Mouse (Mus musculus) hindbrain, postnatal 0 days (tissue): ENCODE data around the gene Susd3. TPM values are rescaled to one million over a fixed set of nuclear protein-coding genes. Genes with fewer than 3 reads are reported as not detected.
A peak's percentile ranks its signal among the peaks of the same experiment; 100 is the strongest.

Experiments
- ATAC-seq: fragments of 200-750 bp; cut with Nextera tagmentation; 2 replicates; pipeline ENCODE4 v1.8.0; 2017; ENCODE audit warnings: mild to moderate bottlenecking, moderate TSS enrichment, moderate library complexity
- DNase-seq: peaks from one replicate; pipeline ENCODE4 v3.0.0-alpha.2; 2015; ENCODE audit warnings: low spot score
- H3K27ac ChIP-seq: fragments of 300-500 bp; sonication (generic); 2 replicates; pipeline ENCODE4 v1.5.1; 2014; ENCODE audit warnings: mild to moderate bottlenecking
- H3K27me3 ChIP-seq: fragments of 300-500 bp; sonication (generic); 2 replicates; pipeline ENCODE4 v1.6.1; 2014; ENCODE audit warnings: low read length, mixed read lengths; ENCODE audit not compliant: insufficient read depth
- H3K36me3 ChIP-seq: fragments of 300-500 bp; sonication (generic); 2 replicates; pipeline ENCODE4 v1.6.1; 2014; ENCODE audit warnings: low read length, mixed read lengths; ENCODE audit not compliant: insufficient read depth
- H3K4me1 ChIP-seq: fragments of 300-500 bp; sonication (generic); 2 replicates; pipeline ENCODE4 v1.6.1; 2014; ENCODE audit warnings: antibody characterized with exemption, low read length, mixed read lengths; ENCODE audit not compliant: insufficient read depth
- H3K4me2 ChIP-seq: fragments of 300-500 bp; sonication (generic); 2 replicates; pipeline ENCODE4 v1.6.1; 2014; ENCODE audit warnings: low read depth, mild to moderate bottlenecking, low read length, moderate library complexity, mixed read lengths
- H3K4me3 ChIP-seq: fragments of 300-500 bp; sonication (generic); 2 replicates; pipeline ENCODE4 v1.5.1; 2014; ENCODE audit warnings: low read length
- H3K9ac ChIP-seq: fragments of 300-500 bp; sonication (generic); replicated peaks from 2 replicates; pipeline ENCODE4 v1.6.1; 2014; ENCODE audit warnings: mild to moderate bottlenecking, low read length, moderate library complexity, mixed read lengths
- H3K9me3 ChIP-seq: fragments of 300-500 bp; sonication (generic); 2 replicates; pipeline ENCODE4 v1.6.1; 2016; ENCODE audit warnings: low read length, mixed read lengths
- CTCF ChIP-seq: IDR thresholded peaks from 2 replicates; pipeline ENCODE4 v1.5.1; 2016; ENCODE audit warnings: antibody characterized with exemption, control low read depth, low read depth
- WGBS: fragments of 180-500 bp; shearing (Covaris S2); extraction: QIAGEN DNeasy Blood & Tissue Kit; methylation state at CpG from one replicate; pipeline ENCODE4 v1.1.7; 2014; 5-methylcytosine and 5-hydroxymethylcytosine counted together
- polyA plus RNA-seq: library from polyadenylated mRNA; unstranded; fragments of >200 nt; fragmentation: Nextera tagmentation; extraction: Ambion mirVana; gene quantifications from 2 replicates; pipeline ENCODE4 v1.2.1, GENCODE M21; 2015
- total RNA-seq: library from RNA; depleted of rRNA; stranded (reverse); fragments of >200 nt; gene quantifications from 2 replicates; pipeline ENCODE4 v1.2.3, GENCODE M21; 2014

Susd3 gene
- total and polyA plus RNA-seq, 2 experiments from 2014 or later: 0.93 to 2.0 TPM

DNA sequence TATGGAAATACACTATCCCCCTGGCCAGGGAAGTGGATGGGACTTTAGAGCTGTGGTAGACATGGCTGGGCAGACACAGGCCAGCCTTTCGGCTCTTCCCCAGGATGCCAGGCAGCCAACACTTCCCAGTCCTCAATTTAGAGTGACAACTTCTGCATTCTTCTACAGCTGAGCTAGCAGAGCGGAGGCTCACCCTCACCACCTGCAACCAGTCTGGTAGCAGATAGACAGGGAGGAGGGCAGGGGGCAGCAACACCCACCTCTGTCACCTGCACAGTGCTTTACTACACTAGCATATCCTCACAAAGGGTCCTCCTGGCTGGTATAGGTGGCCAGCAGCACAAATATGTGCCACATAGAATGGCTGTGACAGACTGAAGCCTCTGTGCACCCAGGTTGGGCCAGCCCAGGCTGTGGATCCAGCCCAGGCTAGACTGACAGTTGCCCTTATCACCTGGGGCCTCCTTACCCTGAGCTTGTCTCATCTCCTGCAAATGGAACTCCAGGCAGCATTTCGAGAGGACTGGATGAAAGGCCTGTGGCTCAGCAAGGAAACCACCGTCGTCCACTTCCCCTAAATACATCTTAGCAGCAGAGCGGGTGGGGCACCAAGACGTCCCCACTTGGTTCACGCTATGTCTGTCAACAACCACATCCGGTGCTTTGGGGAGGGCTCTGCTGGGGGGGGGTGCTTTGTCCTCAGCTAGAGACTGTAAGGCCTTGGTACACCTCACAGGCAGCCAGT is 6.0 kb downstream of the Susd3 start:
- WGBS: 77% methylated on average over 9 of the region's 9 CpGs
- no peak overlapping the region for H3K9ac ChIP-seq
- ATAC-seq (no peak), DNase-seq (no peak)
- no peaks in the 10 kb centered on the region for H3K36me3 ChIP-seq
- H3K9me3 ChIP-seq: no peaks in the 10 kb centered on the region
- H3K4me2 ChIP-seq: no peak overlapping the region
- TF ChIP-seq CTCF: no peak
- H3K4me1 ChIP-seq: no peaks in the 10 kb centered on the region
- H3K27ac ChIP-seq: no peak overlapping the region
- peaks cover 7% of the 10 kb centered on the region; the same call in 1 of the 2 replicates for H3K27me3 ChIP-seq
- H3K4me3 ChIP-seq: no peak overlapping the region

GRCm38 (mm10) chr13:49238737-49239136 is 9.8 kb downstream of the Susd3 start:
- DNase-seq (no peak), ATAC-seq (no peak)
- TF ChIP-seq CTCF: no peak
- H3K9me3 ChIP-seq: no peaks in the 10 kb centered on the region
- no peak overlapping the region for H3K27ac ChIP-seq
- no peaks in the 10 kb centered on the region for H3K36me3 ChIP-seq
- 89% methylated on average over 8 of the region's 8 CpGs for WGBS
- no peaks in the 10 kb centered on the region for H3K27me3 ChIP-seq
- H3K9ac ChIP-seq: no peak overlapping the region
- H3K4me3 ChIP-seq: no peak overlapping the region
- H3K4me2 ChIP-seq: no peak overlapping the region
- no peaks in the 10 kb centered on the region for H3K4me1 ChIP-seq

- H3K27ac ChIP-seq: no peak overlapping the region
- WGBS: 91% methylated on average over 8 of the region's 8 CpGs
- ATAC-seq (no peak), DNase-seq (no peak)
- no peak overlapping the region for H3K9ac ChIP-seq
- H3K4me3 ChIP-seq: no peak overlapping the region
- H3K9me3 ChIP-seq: no peaks in the 10 kb centered on the region
- no peak for TF ChIP-seq CTCF
- H3K27me3 ChIP-seq: no peaks in the 10 kb centered on the region
- no peaks in the 10 kb centered on the region for H3K36me3 ChIP-seq
- H3K4me2 ChIP-seq: no peak overlapping the region
- H3K4me1 ChIP-seq: no peaks in the 10 kb centered on the region
These were observed 10.9 kb downstream of the Susd3 start for GRCm38 (mm10) chr13:49237617-49238016.

DNA sequence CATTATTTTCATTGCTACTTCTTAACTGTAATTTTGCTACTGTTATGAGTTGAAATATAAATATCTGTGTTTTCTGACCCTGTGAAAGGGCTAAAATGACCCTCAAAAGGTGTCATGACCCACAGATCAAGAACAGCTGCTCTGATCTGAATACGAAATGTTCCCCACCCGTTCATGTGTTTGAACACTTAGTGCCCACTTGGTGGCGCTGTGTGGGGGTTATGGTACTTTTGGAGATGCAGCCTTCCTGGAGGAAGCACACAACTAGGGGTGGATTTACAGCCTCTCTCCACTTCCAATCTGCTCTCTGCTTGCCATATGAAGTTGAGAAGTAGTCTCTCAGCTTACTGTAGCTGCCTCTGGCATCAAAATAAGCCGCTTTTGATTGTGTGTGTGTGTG is 13.8 kb downstream of the Susd3 start:
- no peak overlapping the region for H3K27ac ChIP-seq
- 0 out of 2 replicates have a peak, but pooled peaks have one; percentile 16 for TF ChIP-seq CTCF
- WGBS: 93% methylated on average over 4 of the region's 4 CpGs
- no peak for DNase-seq
- H3K36me3 ChIP-seq: no peaks in the 10 kb centered on the region
- ATAC-seq: no peak
- H3K9me3 ChIP-seq: no peaks in the 10 kb centered on the region
- no peak overlapping the region for H3K4me2 ChIP-seq
- no peak overlapping the region for H3K9ac ChIP-seq
- H3K4me1 ChIP-seq: no peaks in the 10 kb centered on the region
- no peaks in the 10 kb centered on the region for H3K27me3 ChIP-seq
- H3K4me3 ChIP-seq: no peak overlapping the region

- H3K4me1 ChIP-seq: no peaks in the 10 kb centered on the region
- H3K9me3 ChIP-seq: no peaks in the 10 kb centered on the region
- no peaks in the 10 kb centered on the region for H3K27me3 ChIP-seq
- H3K36me3 ChIP-seq: no peaks in the 10 kb centered on the region
- H3K9ac ChIP-seq: no peak overlapping the region
- ATAC-seq: no peak
- 84% methylated on average over 8 of the region's 8 CpGs for WGBS
- no peak for TF ChIP-seq CTCF
- H3K27ac ChIP-seq: no peak overlapping the region
- no peak overlapping the region for H3K4me2 ChIP-seq
- H3K4me3 ChIP-seq: no peak overlapping the region
- DNase-seq: peak; percentile 21
These were observed 14.5 kb downstream of the Susd3 start for GRCm38 (mm10) chr13:49233792-49234572.

GRCm38 (mm10) chr13:49225633-49226032 is 22.9 kb downstream of the Susd3 start:
- Histone ChIP-seq H3K36me3 (no peaks in the 10 kb centered on the region), H3K27ac (no peak overlapping the region), H3K27me3 (no peaks in the 10 kb centered on the region), H3K9ac (no peak overlapping the region), H3K4me1 (no peaks in the 10 kb centered on the region), H3K4me3 (no peak overlapping the region), H3K9me3 (no peaks in the 10 kb centered on the region), H3K4me2 (no peak overlapping the region)
- TF ChIP-seq CTCF: no peak
- 31% methylated on average over 4 of the region's 4 CpGs for WGBS
- DNase-seq: no peak
- no peak for ATAC-seq

- Histone ChIP-seq H3K4me1 (no peaks in the 10 kb centered on the region), H3K27ac (no peak overlapping the region), H3K9ac (no peak overlapping the region), H3K27me3 (no peaks in the 10 kb centered on the region), H3K9me3 (no peaks in the 10 kb centered on the region), H3K4me3 (no peak overlapping the region), H3K4me2 (no peak overlapping the region), H3K36me3 (no peaks in the 10 kb centered on the region)
- no peak for TF ChIP-seq CTCF
- no peak for ATAC-seq
- 71% methylated on average over 3 of the region's 3 CpGs for WGBS
- no peak for DNase-seq
These were observed 23.3 kb downstream of the Susd3 start for GRCm38 (mm10) chr13:49225159-49225558.
